Mouse (Mus musculus) ES-E14 (cell line): ENCODE data around the gene Olfr584. TPM values are rescaled to one million over a fixed set of nuclear protein-coding genes. Genes with fewer than 3 reads are reported as not detected.

ENCODE experiments used
- DNase-seq: peaks from one replicate; pipeline ENCODE4 v3.0.0-alpha.2; 2013; ENCODE audit warnings: low read depth, low spot score
- H3K27ac ChIP-seq: 2 replicates; pipeline ENCODE4 v1.5.1; 2012; ENCODE audit warnings: low read depth, mild to moderate bottlenecking, low read length, moderate library complexity, mixed read lengths; ENCODE audit not compliant: poor library complexity, insufficient read depth, severe bottlenecking
- H3K36me3 ChIP-seq: 2 replicates; pipeline ENCODE4 v1.6.1; 2012; ENCODE audit warnings: mild to moderate bottlenecking, low read length, moderate library complexity, mixed read lengths; ENCODE audit not compliant: control insufficient read depth, poor library complexity, insufficient read depth, severe bottlenecking
- H3K4me1 ChIP-seq, 2 experiments: fragments of 150-350 bp in 1 of 2; sonication (generic) in 1 of 2; 2 replicates each; pipeline ENCODE4 v1.6.1; 2012; ENCODE audit warnings: low read length in 2 of 2, mild to moderate bottlenecking in 1 of 2, mixed read lengths in 1 of 2; ENCODE audit not compliant: control insufficient read depth in 2 of 2, insufficient read depth in 2 of 2, poor library complexity in 1 of 2
- H3K4me3 ChIP-seq, 2 experiments: fragments of 150-350 bp in 1 of 2; sonication (generic) in 1 of 2; 2 replicates each; pipeline ENCODE4 v1.5.1; 2012; ENCODE audit warnings: low read length in 2 of 2, low read depth in 1 of 2, mild to moderate bottlenecking in 1 of 2, mixed read lengths in 1 of 2; ENCODE audit not compliant: insufficient read depth in 1 of 2, poor library complexity in 1 of 2, severe bottlenecking in 1 of 2
- H3K9ac ChIP-seq: 2 replicates; pipeline ENCODE4 v1.6.1; 2012; ENCODE audit warnings: low read depth, mild to moderate bottlenecking, low read length, mixed read lengths; ENCODE audit not compliant: poor library complexity, insufficient read depth, severe bottlenecking
- H3K9me3 ChIP-seq: fragments of 150-350 bp; sonication (generic); 2 replicates; pipeline ENCODE4 v1.6.1; 2012; ENCODE audit warnings: low read depth, mild to moderate bottlenecking, low read length; ENCODE audit not compliant: control insufficient read depth, insufficient read depth
- CHD2 ChIP-seq: IDR thresholded peaks from 2 replicates; pipeline ENCODE4 v1.6.1; 2014; ENCODE audit warnings: mild to moderate bottlenecking, low read depth, low read length, inconsistent platforms
- HCFC1 ChIP-seq: IDR thresholded peaks from 2 replicates; pipeline ENCODE4 v1.6.1; 2012; ENCODE audit warnings: low read length, inconsistent platforms, borderline replicate concordance; ENCODE audit not compliant: insufficient read depth
- MAFK ChIP-seq: IDR thresholded peaks from 2 replicates; pipeline ENCODE4 v1.6.1; 2014; ENCODE audit warnings: mild to moderate bottlenecking, low read depth, low read length, inconsistent platforms; ENCODE audit not compliant: insufficient read depth
- ZC3H11A ChIP-seq: IDR thresholded peaks from 2 replicates; pipeline ENCODE4 v1.6.1; 2012; ENCODE audit warnings: low read depth, mild to moderate bottlenecking, inconsistent platforms, low read length, borderline replicate concordance
- ZNF384 ChIP-seq: IDR thresholded peaks from 2 replicates; pipeline ENCODE4 v1.6.1; 2012; ENCODE audit warnings: low read depth, low read length, inconsistent platforms
- in situ Hi-C, 2 experiments: fragments of 600-800 bp; cut with MboI; formaldehyde crosslinking; loops; one replicate each; pipeline ENCODE4 v1.15.1; 2025; ENCODE audit warnings: low sequenced_read_pairs in 2 of 2, inconsistent platforms in 1 of 2; ENCODE audit not compliant: unreplicated experiment in 2 of 2
- total RNA-seq: library from RNA; depleted of rRNA; stranded (reverse); fragments of 300-350 nt; gene quantifications from 2 replicates; pipeline ENCODE4 v1.2.3, GENCODE M21; 2012; rRNA removed

The Olfr584 gene
- total RNA-seq, 1 experiment = not detected

- Histone ChIP-seq H3K36me3 (no peaks in the 10 kb centered on the region), H3K9me3 (no peaks in the 10 kb centered on the region), H3K9ac (no peak within 1 kb of the TSS), H3K27ac (no peak within 1 kb of the TSS), H3K4me3 (no peak within 1 kb of the TSS), H3K4me1 (no peaks in the 10 kb centered on the region)
- in situ Hi-C loops = no loop called here
- TF ChIP-seq HCFC1 = no peak
- no peak for TF ChIP-seq ZC3H11A
- TF ChIP-seq ZNF384 = no peak
- TF ChIP-seq CHD2 = no peak
- no peak for TF ChIP-seq MAFK
- no peak for DNase-seq
Measured at GRCm38 (mm10) chr7:103125538-103125937, 43.9 kb downstream of the Olfr584 start, which contains the start of gene Olfr586. Gene Olfr586, minus strand, starts transcription at chr7:103125638.

Other genes starting within 250 kb of the Olfr584 start
- not detected in 2 replicates for gene Olfr566, start 223.1 kb upstream of the Olfr584 start, total RNA-seq
- not detected in 2 replicates for gene Olfr568, start 204.8 kb upstream of the Olfr584 start, total RNA-seq
- gene Olfr569, start 191.0 kb upstream of the Olfr584 start, total RNA-seq = not detected in 2 replicates
- not detected in 2 replicates for gene Olfr570, start 187.3 kb upstream of the Olfr584 start, total RNA-seq
- not detected in 2 replicates for gene Olfr571, start 164.3 kb upstream of the Olfr584 start, total RNA-seq
- not detected in 2 replicates for gene Olfr572, start 157.5 kb upstream of the Olfr584 start, total RNA-seq
- not detected in 2 replicates for gene Olfr573-ps1, start 139.3 kb upstream of the Olfr584 start, total RNA-seq
- gene Olfr574, start 133.4 kb upstream of the Olfr584 start, total RNA-seq = not detected in 2 replicates
- not detected in 2 replicates for gene Olfr575, start 123.1 kb upstream of the Olfr584 start, total RNA-seq
- gene Olfr576, start 119.2 kb upstream of the Olfr584 start, total RNA-seq = not detected in 2 replicates
- gene Olfr577, start 105.9 kb upstream of the Olfr584 start, total RNA-seq = not detected in 2 replicates
- gene Olfr578, start 92.6 kb upstream of the Olfr584 start, total RNA-seq = not detected in 2 replicates
- gene Olfr582, start 43.9 kb upstream of the Olfr584 start, total RNA-seq = not detected in 2 replicates
- not detected in 2 replicates for gene Olfr583, start 30.6 kb upstream of the Olfr584 start, total RNA-seq
- gene Olfr585, start 15.8 kb downstream of the Olfr584 start, total RNA-seq = not detected in 2 replicates
- gene Olfr586, start 43.8 kb downstream of the Olfr584 start, total RNA-seq = not detected in 2 replicates
- not detected in 2 replicates for gene Olfr588-ps1, start 59.0 kb downstream of the Olfr584 start, total RNA-seq
- gene Olfr589, start 74.5 kb downstream of the Olfr584 start, total RNA-seq = not detected in 2 replicates
- not detected in 2 replicates for gene Olfr591, start 96.5 kb downstream of the Olfr584 start, total RNA-seq
- not detected in 2 replicates for gene Olfr592, start 102.9 kb downstream of the Olfr584 start, total RNA-seq
- gene Olfr593, start 130.0 kb downstream of the Olfr584 start, total RNA-seq = not detected in 2 replicates
- not detected in 2 replicates for gene Olfr594, start 135.1 kb downstream of the Olfr584 start, total RNA-seq
- gene Usp17ld, start 170.6 kb downstream of the Olfr584 start, total RNA-seq = 1.3 and 1.4 TPM in 2 replicates
- gene Olfr596, start 223.8 kb downstream of the Olfr584 start, total RNA-seq = not detected in 2 replicates
- gene Olfr597, start 234.4 kb downstream of the Olfr584 start, total RNA-seq = not detected in 2 replicates
- gene Olfr598, start 241.7 kb downstream of the Olfr584 start, total RNA-seq = not detected in 2 replicates